Mouse (Mus musculus) neural tube, embryonic 11.5 days (tissue): Measurements from ENCODE around the gene 2610301B20Rik. TPM values are rescaled to one million over a fixed set of nuclear protein-coding genes. Genes with fewer than 3 reads are reported as not detected.
"Not testable (repeated sequence)": the region's sequence is repeated elsewhere in the genome, so short reads cannot be mapped to it uniquely, and the experiment has no call there.

Experiments used
- ATAC-seq: fragments of 200-750 bp; cut with Nextera tagmentation; 2 replicates; pipeline ENCODE4 v1.8.0; 2017; ENCODE audit warnings: moderate number of reproducible peaks, mild to moderate bottlenecking, moderate TSS enrichment, moderate library complexity; ENCODE audit not compliant: insufficient read depth, low FRiP score, low TSS enrichment
- DNase-seq: peaks from one replicate; pipeline ENCODE4 v3.0.0-alpha.2; 2015; ENCODE audit warnings: low spot score
- H3K27ac ChIP-seq: fragments of 300-500 bp; sonication (generic); 2 replicates; pipeline ENCODE4 v1.5.1; 2014; ENCODE audit warnings: low read depth, mild to moderate bottlenecking, low read length
- H3K27me3 ChIP-seq: fragments of 300-500 bp; sonication (generic); 2 replicates; pipeline ENCODE4 v1.6.1; 2014; ENCODE audit warnings: mild to moderate bottlenecking, low read length, mixed read lengths; ENCODE audit not compliant: control insufficient read depth, insufficient read depth
- H3K36me3 ChIP-seq: fragments of 300-500 bp; sonication (generic); 2 replicates; pipeline ENCODE4 v1.6.1; 2014; ENCODE audit warnings: mild to moderate bottlenecking, low read length, moderate library complexity, mixed read lengths; ENCODE audit not compliant: control insufficient read depth, insufficient read depth
- H3K4me1 ChIP-seq: fragments of 300-500 bp; sonication (generic); 2 replicates; pipeline ENCODE4 v1.6.1; 2014; ENCODE audit warnings: low read length, mixed read lengths; ENCODE audit not compliant: control insufficient read depth, insufficient read depth
- H3K4me2 ChIP-seq: fragments of 300-500 bp; sonication (generic); 2 replicates; pipeline ENCODE4 v1.6.1; 2014; ENCODE audit warnings: low read depth, mild to moderate bottlenecking, moderate library complexity
- H3K4me3 ChIP-seq: fragments of 300-500 bp; sonication (generic); 2 replicates; pipeline ENCODE4 v1.5.1; 2014; ENCODE audit warnings: low read depth, low read length
- H3K9ac ChIP-seq: fragments of 300-500 bp; sonication (generic); 2 replicates; pipeline ENCODE4 v1.6.1; 2014; ENCODE audit warnings: mild to moderate bottlenecking, low read length
- H3K9me3 ChIP-seq: fragments of 300-500 bp; sonication (generic); 2 replicates; pipeline ENCODE4 v1.6.1; 2016; ENCODE audit warnings: low read length; ENCODE audit not compliant: control insufficient read depth
- WGBS: fragments of 180-500 bp; shearing (Covaris S2); extraction: QIAGEN DNeasy Blood & Tissue Kit; methylation state at CpG from one replicate; pipeline ENCODE4 v1.1.7; 2014; 5-methylcytosine and 5-hydroxymethylcytosine counted together
- polyA plus RNA-seq: library from polyadenylated mRNA; unstranded; fragments of >200 nt; fragmentation: Nextera tagmentation; extraction: Ambion mirVana; gene quantifications from 2 replicates; pipeline ENCODE4 v1.2.1, GENCODE M21; 2014

Gene 2610301B20Rik
- polyA plus RNA-seq, 1 experiment from 2014 or later: 46.5 TPM

DNA sequence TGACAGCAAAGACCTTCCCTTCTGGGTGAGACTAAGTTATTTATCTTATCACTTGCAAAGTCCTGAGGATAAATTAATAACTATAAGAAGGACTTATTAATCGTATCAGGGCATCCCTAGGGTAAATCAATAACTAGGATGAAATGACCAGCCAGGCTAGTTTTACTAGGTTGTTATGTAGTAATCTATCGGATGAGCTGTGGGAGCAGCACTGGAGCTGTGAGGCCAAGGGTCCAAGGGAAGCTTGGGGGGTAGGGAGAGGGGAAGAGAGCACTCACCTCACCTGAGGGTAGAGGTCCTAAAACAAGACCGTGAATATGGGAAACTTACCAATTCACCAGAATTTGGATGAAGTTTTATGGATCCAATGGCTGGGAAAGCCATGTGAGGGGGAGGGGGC lies 13.5 kb upstream of the 2610301B20Rik start:
- H3K36me3 ChIP-seq: no peaks in the 10 kb centered on the region
- no peaks in the 10 kb centered on the region for H3K4me1 ChIP-seq
- 81% methylated on average over 3 of the region's 3 CpGs for WGBS
- H3K9ac ChIP-seq: no peak overlapping the region
- H3K27ac ChIP-seq: no peak overlapping the region
- H3K27me3 ChIP-seq: no peaks in the 10 kb centered on the region
- H3K9me3 ChIP-seq: no peaks in the 10 kb centered on the region
- ATAC-seq: no peak
- no peak overlapping the region for H3K4me2 ChIP-seq
- no peak for DNase-seq
- H3K4me3 ChIP-seq: no peak overlapping the region

DNA sequence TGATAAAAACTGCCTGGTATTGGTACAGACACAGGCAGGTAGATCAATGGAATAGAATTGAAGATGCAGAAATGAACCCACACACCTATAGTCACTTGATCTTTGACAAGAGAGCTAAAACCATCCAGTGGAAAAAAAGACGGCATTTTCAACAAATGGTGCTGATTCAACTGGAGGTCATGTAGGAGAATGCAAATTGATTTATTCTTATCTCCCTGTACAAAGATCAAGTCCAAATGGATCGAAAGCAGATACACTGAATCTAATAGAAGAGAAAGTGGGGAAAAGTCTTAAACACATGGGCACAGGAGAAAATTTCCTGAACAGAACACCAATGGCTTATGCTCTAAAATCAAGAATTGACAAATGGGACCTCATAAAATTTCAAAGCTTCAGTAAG lies 11.4 kb upstream of the 2610301B20Rik start:
- not testable (repeated sequence) for H3K9me3 ChIP-seq, H3K4me1 ChIP-seq, H3K27ac ChIP-seq, DNase-seq, H3K27me3 ChIP-seq, ATAC-seq, H3K4me3 ChIP-seq, H3K36me3 ChIP-seq, H3K4me2 ChIP-seq, H3K9ac ChIP-seq
- WGBS: 90% methylated on average over 2 of the region's 2 CpGs

DNA sequence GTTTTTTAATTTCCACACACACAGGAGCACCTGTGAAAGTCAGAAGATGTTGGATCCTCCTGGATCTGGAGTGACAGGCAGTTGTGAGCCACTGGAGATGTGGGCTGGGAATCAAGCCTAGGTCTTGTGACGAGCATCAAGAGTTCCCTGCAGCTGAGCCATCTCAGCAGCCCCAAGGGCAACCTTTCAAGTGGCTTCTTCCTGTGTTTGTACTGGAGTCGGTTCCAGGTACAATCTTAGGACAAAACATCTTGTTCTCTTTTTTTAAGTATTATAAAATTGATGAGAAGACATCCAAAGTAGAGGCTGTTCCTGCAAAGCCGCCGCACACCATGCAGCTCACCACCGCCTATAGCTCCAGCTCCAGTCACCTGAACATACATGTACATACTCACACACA lies 2.1 kb upstream of the 2610301B20Rik start:
- Histone ChIP-seq H3K9me3 (no peaks in the 10 kb centered on the region), H3K9ac (no peak overlapping the region)
- 89% methylated on average over 5 of the region's 5 CpGs for WGBS

DNA sequence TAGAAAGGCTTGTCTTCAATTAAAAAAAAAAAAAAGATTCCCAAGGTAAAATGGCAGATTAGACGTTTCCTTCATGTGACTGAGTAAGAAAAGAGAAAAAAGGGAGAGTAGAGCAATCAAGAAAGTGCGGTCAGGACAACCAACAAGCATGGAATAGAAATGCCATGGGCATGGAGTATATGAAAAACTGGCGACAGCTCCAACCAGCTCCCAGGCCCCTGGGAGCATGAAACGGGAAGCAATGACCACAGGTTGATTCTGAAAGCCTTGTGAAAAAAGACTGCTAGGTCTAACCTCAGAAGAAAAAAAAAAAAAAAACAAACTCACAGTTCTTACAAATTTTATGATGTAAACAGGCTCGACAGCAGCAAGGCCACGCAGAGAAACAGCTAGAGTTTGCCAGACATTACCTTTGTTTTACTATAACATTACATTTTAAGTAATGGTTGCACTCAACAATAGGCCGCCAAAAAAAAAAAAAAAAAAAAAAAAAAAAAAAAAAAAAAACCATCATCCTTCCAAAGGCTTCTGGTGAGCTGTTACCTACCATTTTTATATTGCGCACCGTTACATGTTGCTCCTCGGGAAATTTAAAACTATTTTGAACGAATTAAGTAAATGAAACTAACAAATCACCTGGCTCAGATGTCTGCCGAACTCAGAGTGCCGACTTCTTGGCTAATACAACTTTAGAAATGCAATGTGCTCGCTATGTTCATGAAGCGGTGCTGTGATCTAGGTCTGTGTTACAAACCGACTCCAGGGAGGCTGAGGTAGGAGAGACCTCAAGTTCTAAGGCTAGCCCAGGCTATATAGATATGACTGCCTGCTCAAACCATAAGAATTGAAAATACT lies 1.4 kb upstream of the 2610301B20Rik start:
- peaks cover 3% of the 10 kb centered on the region; the same call in 1 of the 2 replicates for H3K4me1 ChIP-seq
- DNase-seq (no peak), ATAC-seq (no peak)
- peak overlapping the region; percentile 86 for H3K4me3 ChIP-seq
- no peaks in the 10 kb centered on the region for H3K27me3 ChIP-seq
- WGBS: 33% methylated on average over 16 of the region's 16 CpGs
- no peaks in the 10 kb centered on the region for H3K9me3 ChIP-seq
- no peaks in the 10 kb centered on the region; the same call in 1 of the 2 replicates for H3K36me3 ChIP-seq
- H3K4me2 ChIP-seq: peak overlapping the region; percentile 59
- H3K27ac ChIP-seq: no peak overlapping the region
- H3K9ac ChIP-seq: no peak overlapping the region

More for the DNA sequence above, 2.1 kb upstream of the 2610301B20Rik start:
- Histone ChIP-seq H3K4me2 (no peak overlapping the region), H3K27ac (no peak overlapping the region), H3K27me3 (no peaks in the 10 kb centered on the region), H3K4me3 (no peak overlapping the region), H3K36me3 (no peaks in the 10 kb centered on the region; the same call in 1 of the 2 replicates), H3K4me1 (peaks cover 3% of the 10 kb centered on the region; the same call in 1 of the 2 replicates)
- DNase-seq: no peak
- ATAC-seq: no peak

DNA sequence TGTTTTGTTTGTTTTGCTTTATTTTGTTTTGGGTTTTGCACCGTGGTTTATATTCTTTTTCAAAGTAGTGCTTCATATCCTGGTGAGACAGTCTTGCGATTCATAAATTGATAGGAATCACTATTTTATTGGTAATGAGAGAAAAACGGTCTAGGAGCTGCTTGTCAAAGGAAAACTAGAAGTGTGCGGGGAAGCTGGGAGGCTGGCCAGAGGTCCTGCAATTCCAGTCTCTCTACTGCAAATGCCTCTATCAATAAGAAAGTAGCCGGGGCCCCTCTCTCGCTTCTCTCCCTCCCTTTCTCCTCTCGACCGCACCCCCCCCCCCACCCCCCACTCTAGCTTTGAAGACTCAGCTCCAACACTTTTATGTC lies 764 bp upstream of the 2610301B20Rik start:
- peak overlapping the region; percentile 59 for H3K4me2 ChIP-seq
- ATAC-seq: peak; percentile 33
- WGBS: 3% methylated on average over 7 of the region's 8 CpGs
- no peak overlapping the region for H3K27ac ChIP-seq
- H3K4me1 ChIP-seq: peaks cover 3% of the 10 kb centered on the region; the same call in 1 of the 2 replicates
- no peak overlapping the region for H3K9ac ChIP-seq
- no peaks in the 10 kb centered on the region for H3K9me3 ChIP-seq
- peak overlapping the region; percentile 86 for H3K4me3 ChIP-seq
- no peaks in the 10 kb centered on the region for H3K27me3 ChIP-seq
- H3K36me3 ChIP-seq: no peaks in the 10 kb centered on the region; the same call in 1 of the 2 replicates
- no peak for DNase-seq

DNA sequence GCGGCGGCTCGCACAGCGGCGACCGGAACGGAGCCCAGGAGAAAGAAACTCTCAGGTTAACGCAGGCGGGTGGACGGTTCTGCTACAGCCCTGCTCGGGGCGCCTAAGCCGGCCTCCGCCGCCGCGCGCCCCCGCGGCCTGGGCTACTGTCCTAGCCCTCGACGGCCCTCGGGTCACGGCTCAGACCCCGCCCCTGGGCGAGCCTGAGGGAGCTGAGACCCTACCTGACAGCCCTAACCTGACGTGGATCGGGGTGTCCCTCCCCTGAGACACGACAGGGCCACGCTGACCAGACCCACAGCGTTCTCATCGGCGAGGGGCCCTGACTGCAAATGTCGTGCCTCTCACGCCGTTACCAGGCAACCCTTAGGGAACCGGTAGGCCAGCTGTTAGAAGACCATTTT lies 422 bp downstream of the 2610301B20Rik start:
- H3K36me3 ChIP-seq: no peaks in the 10 kb centered on the region; the same call in 1 of the 2 replicates
- ATAC-seq (peak; percentile 84), DNase-seq (peak; percentile 78)
- H3K27me3 ChIP-seq: no peaks in the 10 kb centered on the region
- H3K4me1 ChIP-seq: peaks cover 3% of the 10 kb centered on the region; the same call in 1 of the 2 replicates
- peak overlapping the region; percentile 59 for H3K4me2 ChIP-seq
- peak overlapping the region; percentile 88 for H3K9ac ChIP-seq
- H3K4me3 ChIP-seq: peak overlapping the region; percentile 86
- 0% methylated on average over 37 of the region's 37 CpGs for WGBS
- H3K9me3 ChIP-seq: no peaks in the 10 kb centered on the region
- peak overlapping the region; percentile 97 for H3K27ac ChIP-seq

DNA sequence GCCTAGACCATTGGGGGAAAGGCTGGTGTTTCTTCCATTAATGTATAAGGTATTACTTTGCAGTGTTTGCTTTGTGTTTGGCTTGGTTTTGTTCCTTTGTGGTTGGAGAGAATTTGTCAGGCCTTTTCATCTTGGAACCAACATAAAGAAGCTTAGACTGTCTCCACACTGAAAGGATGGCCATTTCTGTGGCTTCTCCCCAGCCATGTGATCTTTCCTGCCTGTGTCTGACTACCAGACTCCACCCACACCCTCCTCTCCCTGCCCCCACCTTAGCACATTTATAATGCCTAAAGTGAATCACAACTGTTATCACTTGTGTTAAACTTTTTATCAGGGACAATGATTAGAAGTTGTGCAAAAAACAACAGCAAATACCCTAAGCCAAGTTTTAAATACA lies 1.1 kb downstream of the 2610301B20Rik start:
- peak overlapping the region; percentile 97; the same call in 1 of the 2 replicates for H3K27ac ChIP-seq
- H3K9ac ChIP-seq: peak overlapping the region; percentile 88
- DNase-seq (peak; percentile 19), ATAC-seq (no peak)
- no peaks in the 10 kb centered on the region for H3K27me3 ChIP-seq
- peaks cover 3% of the 10 kb centered on the region; the same call in 1 of the 2 replicates for H3K4me1 ChIP-seq
- H3K36me3 ChIP-seq: no peaks in the 10 kb centered on the region; the same call in 1 of the 2 replicates
- H3K4me3 ChIP-seq: peak overlapping the region; percentile 86
- peak overlapping the region; percentile 59 for H3K4me2 ChIP-seq
- no peaks in the 10 kb centered on the region for H3K9me3 ChIP-seq

DNA sequence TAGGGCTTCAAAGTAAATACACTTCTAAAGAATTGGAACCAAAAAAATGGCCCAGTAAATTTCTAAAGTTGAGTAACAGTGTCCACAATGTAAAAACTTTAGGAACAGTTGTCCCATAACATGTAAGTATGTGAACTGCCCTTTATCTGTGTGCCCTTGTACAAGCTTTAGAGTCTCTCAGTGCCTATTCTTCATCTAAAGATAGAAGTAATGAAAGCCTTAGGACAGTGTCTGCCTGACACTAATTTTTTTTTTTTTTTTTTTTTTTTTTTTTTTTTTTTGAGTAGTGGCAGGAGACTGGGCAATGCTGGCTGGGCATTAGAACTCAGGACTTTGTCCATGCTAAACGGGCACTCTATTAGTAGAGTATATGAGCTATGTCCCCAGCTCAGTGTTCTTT lies 2.8 kb downstream of the 2610301B20Rik start:
- Histone ChIP-seq H3K9ac (no peak overlapping the region), H3K4me3 (no peak overlapping the region), H3K4me2 (no peak overlapping the region), H3K27me3 (no peaks in the 10 kb centered on the region), H3K36me3 (no peaks in the 10 kb centered on the region), H3K9me3 (no peaks in the 10 kb centered on the region), H3K4me1 (peaks cover 3% of the 10 kb centered on the region; the same call in 1 of the 2 replicates), H3K27ac (no peak overlapping the region)
- WGBS: 100% methylated on average over 1 of the region's 1 CpGs
- no peak for DNase-seq
- no peak for ATAC-seq
